7 mouse cellular contexts compared by ENCODE assay signal in the genomic region with DNA sequence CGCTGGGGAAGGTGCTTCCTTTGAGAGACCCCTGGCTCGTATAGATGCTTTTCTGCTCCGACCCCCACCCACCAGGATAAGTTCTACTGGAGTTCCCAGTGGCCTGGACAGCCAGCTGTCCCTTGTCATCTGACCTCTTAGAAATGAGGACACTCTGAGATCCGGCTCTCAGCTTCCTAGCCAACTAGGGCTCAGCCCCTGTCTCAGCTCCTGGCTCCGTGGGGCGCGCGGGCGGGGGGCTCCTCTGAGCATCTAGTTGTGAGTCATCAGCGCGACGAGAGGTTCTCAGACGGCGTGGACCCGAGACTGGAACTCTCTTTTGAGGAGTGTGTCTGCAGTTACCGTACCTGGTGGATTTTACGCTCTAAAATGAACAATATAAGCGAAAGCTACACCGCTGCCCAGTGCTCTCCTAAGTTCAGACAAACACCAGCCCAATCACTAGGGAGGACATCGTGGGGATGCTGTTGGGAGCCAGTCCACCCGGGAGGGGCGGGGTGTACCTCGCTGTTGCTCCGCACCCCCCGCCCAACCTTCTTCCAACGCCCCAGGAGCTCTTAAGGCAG. TPM values are rescaled to one million over a fixed set of nuclear protein-coding genes. Genes with fewer than 3 reads are reported as not detected.
DNase-seq lines count a peak whose midpoint lies in the region; ATAC-seq and TF ChIP-seq lines count a peak whose summit lies in the region.

No protein-coding gene starts in this region.

- H3K9me3 ChIP-seq in forebrain, embryonic 14.5 days (replicated peaks; ENCODE audit: control insufficient read depth, low read length): no peaks in the 10 kb centered on the region
- H3K9me3 ChIP-seq in midbrain, embryonic 14.5 days (ENCODE audit: control insufficient read depth, low read length): no peaks in the 10 kb centered on the region

- H3K4me1 ChIP-seq in thymus, adult 2 months (replicated peaks; ENCODE audit: control insufficient read depth, insufficient read depth, low read length): no peaks in the 10 kb centered on the region
- H3K4me1 ChIP-seq in forebrain, embryonic 14.5 days (ENCODE audit: control insufficient read depth, insufficient read depth, low read length): peaks cover 8% of the 10 kb centered on the region; the same call in 1 of the 2 replicates
- H3K4me1 ChIP-seq in midbrain, embryonic 14.5 days (ENCODE audit: control insufficient read depth, insufficient read depth, low read length): peaks cover 15% of the 10 kb centered on the region

- ATAC-seq in forebrain, embryonic 14.5 days: peak; percentile 35
- peak; percentile 24; the same call in 1 of the 2 replicates for ATAC-seq in midbrain, embryonic 14.5 days (ENCODE audit: low FRiP score, low TSS enrichment)

- no peak for TF ChIP-seq POLR2A in thymus, adult 2 months (IDR thresholded peaks at IDR 0.05; ENCODE audit: control insufficient read depth, extremely low read depth, insufficient read depth, low read length, poor library complexity)

- H3K27ac ChIP-seq in thymus, adult 2 months (ENCODE audit: control insufficient read depth, insufficient read depth, low read length): no peak overlapping the region
- H3K27ac ChIP-seq in forebrain, embryonic 14.5 days (ENCODE audit: low read depth, low read length): no peak overlapping the region
- no peak overlapping the region for H3K27ac ChIP-seq in midbrain, embryonic 14.5 days (replicated peaks; ENCODE audit: low read depth, low read length)

- peak overlapping the region; percentile 24; the same call in 1 of the 2 replicates for H3K4me3 ChIP-seq in thymus, adult 2 months (ENCODE audit: control insufficient read depth, insufficient read depth, low read length)
- peak overlapping the region; percentile 56 for H3K4me3 ChIP-seq in forebrain, embryonic 14.5 days (ENCODE audit: low read depth, low read length)
- H3K4me3 ChIP-seq in midbrain, embryonic 14.5 days (replicated peaks; ENCODE audit: low read depth, low read length): peak overlapping the region; percentile 62

- DNase-seq in thymus, adult 2 months: no peak
- no peak for DNase-seq in thymus, postnatal 14 days
- DNase-seq in forebrain, embryonic 14.5 days (ENCODE audit: low spot score): peak; percentile 22
- peak; percentile 14 for DNase-seq in kidney, adult 9 months
- DNase-seq in midbrain, embryonic 14.5 days: peak; percentile 50
- no peak for DNase-seq in layer of hippocampus, adult 9-11 months
- no peak for DNase-seq in thymus, postnatal 36 days

- peak overlapping the region; percentile 100 for H3K4me2 ChIP-seq in forebrain, embryonic 14.5 days (ENCODE audit: low read length)
- peak overlapping the region; percentile 100 for H3K4me2 ChIP-seq in midbrain, embryonic 14.5 days (ENCODE audit: low read length)

- H3K27me3 ChIP-seq in thymus, adult 2 months (ENCODE audit: control insufficient read depth, insufficient read depth, low read length): peaks cover 12% of the 10 kb centered on the region
- H3K27me3 ChIP-seq in forebrain, embryonic 14.5 days (replicated peaks; ENCODE audit: control insufficient read depth, insufficient read depth, low read length): peaks cover 31% of the 10 kb centered on the region
- H3K27me3 ChIP-seq in midbrain, embryonic 14.5 days (ENCODE audit: control insufficient read depth, insufficient read depth, low read length): peaks cover 28% of the 10 kb centered on the region

- H3K9ac ChIP-seq in forebrain, embryonic 14.5 days (ENCODE audit: low read length): peak overlapping the region; percentile 57
- peak overlapping the region; percentile 55 for H3K9ac ChIP-seq in midbrain, embryonic 14.5 days (replicated peaks; ENCODE audit: low read length)

- 4% methylated on average over 26 of the region's 26 CpGs for whole genome bisulfite sequencing in thymus, adult 2 months
- under 1% methylated on average over 26 of the region's 26 CpGs for WGBS in forebrain, embryonic 14.5 days
- under 1% methylated on average over 26 of the region's 26 CpGs for WGBS in midbrain, embryonic 14.5 days

- H3K36me3 ChIP-seq in thymus, adult 2 months (ENCODE audit: control insufficient read depth, insufficient read depth, low read length): no peaks in the 10 kb centered on the region
- no peaks in the 10 kb centered on the region for H3K36me3 ChIP-seq in forebrain, embryonic 14.5 days (ENCODE audit: control insufficient read depth, insufficient read depth, low read length)
- no peaks in the 10 kb centered on the region for H3K36me3 ChIP-seq in midbrain, embryonic 14.5 days (ENCODE audit: control insufficient read depth, insufficient read depth, low read length)

- no peak for TF ChIP-seq CTCF in thymus, adult 2 months (IDR thresholded peaks at IDR 0.05; ENCODE audit: borderline replicate concordance, control insufficient read depth, extremely low read depth, insufficient read depth, low read length, poor library complexity)

RNA-seq across cellular contexts. Expression of gene Ank3, which starts 0.3 kb away (rescaled TPM):
- polyA plus RNA-seq in thymus, adult 2 months (2012; rRNA removed): 4.2 and 5.6 TPM in 2 replicates
- polyA plus RNA-seq in forebrain, embryonic 14.5 days (2014; fragmentation: Nextera tagmentation; extraction: Ambion mirVana): 60.0 and 84.2 TPM in 2 replicates
- 139 and 150 TPM in 2 replicates for polyA plus RNA-seq in midbrain, embryonic 14.5 days (2014; fragmentation: Nextera tagmentation; extraction: Ambion mirVana)

RNA-seq across cellular contexts. Expression of gene Cdk1, which starts 45.5 kb away (rescaled TPM):
- 131 and 158 TPM in 2 replicates for polyA plus RNA-seq in thymus, adult 2 months (2012; rRNA removed)
- polyA plus RNA-seq in forebrain, embryonic 14.5 days (2014; fragmentation: Nextera tagmentation; extraction: Ambion mirVana): 209 and 304 TPM in 2 replicates
- polyA plus RNA-seq in midbrain, embryonic 14.5 days (2014; fragmentation: Nextera tagmentation; extraction: Ambion mirVana): 60.5 and 94.2 TPM in 2 replicates

Comparison
In these comparisons a context has a peak if more than half of its experiments do, and no peak if none do; other contexts are left out.
1. DNase-seq: peak in forebrain, embryonic 14.5 days (single experiment), kidney, adult 9 months (single experiment) and midbrain, embryonic 14.5 days (single experiment); none in thymus, adult 2 months (single experiment), thymus, postnatal 14 days (single experiment), layer of hippocampus, adult 9-11 months (single experiment) and thymus, postnatal 36 days (0 of 2).
2. Peak in every context shown above with its lines, with median percentiles within 50 percentile points of each other: H3K4me3 ChIP-seq.